Mouse (Mus musculus) forebrain, embryonic 15.5 days (tissue): ENCODE data around the gene Ccdc114. TPM values are rescaled to one million over a fixed set of nuclear protein-coding genes. Genes with fewer than 3 reads are reported as not detected.
"Not testable (repeated sequence)": the region's sequence is repeated elsewhere in the genome, so short reads cannot be mapped to it uniquely, and the experiment has no call there.

Experiments used
- ATAC-seq: fragments of 200-750 bp; cut with Nextera tagmentation; replicated peaks from 2 replicates; pipeline ENCODE4 v1.8.0; 2017; ENCODE audit warnings: mild to moderate bottlenecking, moderate TSS enrichment, moderate library complexity
- H3K27ac ChIP-seq: fragments of 300-500 bp; sonication (generic); replicated peaks from 2 replicates; pipeline ENCODE4 v1.5.1; 2015; ENCODE audit warnings: mild to moderate bottlenecking, inconsistent platforms
- H3K27me3 ChIP-seq: fragments of 300-500 bp; sonication (generic); 2 replicates; pipeline ENCODE4 v1.6.1; 2015; ENCODE audit warnings: inconsistent platforms
- H3K36me3 ChIP-seq: fragments of 300-500 bp; sonication (generic); 2 replicates; pipeline ENCODE4 v1.6.1; 2015; ENCODE audit warnings: mild to moderate bottlenecking, inconsistent platforms
- H3K4me1 ChIP-seq: fragments of 300-500 bp; sonication (generic); 2 replicates; pipeline ENCODE4 v1.6.1; 2015; ENCODE audit warnings: inconsistent platforms
- H3K4me2 ChIP-seq: fragments of 300-500 bp; sonication (generic); replicated peaks from 2 replicates; pipeline ENCODE4 v1.6.1; 2015; ENCODE audit warnings: mild to moderate bottlenecking, inconsistent platforms
- H3K4me3 ChIP-seq: fragments of 300-500 bp; sonication (generic); 2 replicates; pipeline ENCODE4 v1.5.1; 2015; ENCODE audit warnings: mild to moderate bottlenecking, inconsistent platforms
- H3K9ac ChIP-seq: fragments of 300-500 bp; sonication (generic); replicated peaks from 2 replicates; pipeline ENCODE4 v1.6.1; 2015; ENCODE audit warnings: mild to moderate bottlenecking, inconsistent platforms
- H3K9me3 ChIP-seq: fragments of 300-500 bp; sonication (generic); 2 replicates; pipeline ENCODE4 v1.6.1; 2016; ENCODE audit warnings: inconsistent platforms
- WGBS: fragments of 180-500 bp; shearing (Covaris S2); methylation state at CpG from one replicate; pipeline ENCODE4 v1.1.7; 2015; ENCODE audit warnings: mixed read lengths; 5-methylcytosine and 5-hydroxymethylcytosine counted together
- polyA plus RNA-seq: library from polyadenylated mRNA; unstranded; fragments of >200 nt; fragmentation: Nextera tagmentation; extraction: Ambion mirVana; gene quantifications from 2 replicates; pipeline ENCODE4 v1.2.1, GENCODE M21; 2015

Ccdc114 gene
- polyA plus RNA-seq, 1 experiment from 2014 or later, result 4.9 TPM

- not testable (repeated sequence) for H3K4me1 ChIP-seq, H3K27me3 ChIP-seq, H3K36me3 ChIP-seq, H3K4me2 ChIP-seq, ATAC-seq, H3K9me3 ChIP-seq, H3K27ac ChIP-seq, H3K9ac ChIP-seq, H3K4me3 ChIP-seq
- 74% methylated on average over 1 of the region's 1 CpGs for WGBS
Observed at GRCm38 (mm10) chr7:45943280-45943679, 19.4 kb downstream of the Ccdc114 start.

- no peak for ATAC-seq
- WGBS, result 78% methylated on average over 4 of the region's 4 CpGs
- no peak overlapping the region for H3K4me2 ChIP-seq
- H3K9me3 ChIP-seq, result no peaks in the 10 kb centered on the region
- no peak overlapping the region for H3K9ac ChIP-seq
- no peaks in the 10 kb centered on the region for H3K27me3 ChIP-seq
- H3K4me1 ChIP-seq, result no peaks in the 10 kb centered on the region
- H3K4me3 ChIP-seq, result no peak overlapping the region
- H3K27ac ChIP-seq, result no peak overlapping the region
- H3K36me3 ChIP-seq, result no peaks in the 10 kb centered on the region
Observed at GRCm38 (mm10) chr7:45949061-45949460, 25.2 kb downstream of the Ccdc114 start.

GRCm38 (mm10) chr7:45956611-45957010 is 32.7 kb downstream of the Ccdc114 start:
- H3K9me3 ChIP-seq, result no peaks in the 10 kb centered on the region

GRCm38 (mm10) chr7:45971831-45972723 is 48.2 kb downstream of the Ccdc114 start:
- Histone ChIP-seq H3K9me3 (no peaks in the 10 kb centered on the region), H3K27me3 (no peaks in the 10 kb centered on the region), H3K36me3 (no peaks in the 10 kb centered on the region), H3K27ac (no peak overlapping the region), H3K4me2 (no peak overlapping the region), H3K4me1 (no peaks in the 10 kb centered on the region), H3K4me3 (no peak overlapping the region), H3K9ac (no peak overlapping the region)
- no peak for ATAC-seq
- WGBS, result 83% methylated on average over 11 of the region's 11 CpGs

More at GRCm38 (mm10) chr7:45956611-45957010, 32.7 kb downstream of the Ccdc114 start:
- H3K4me2 ChIP-seq, result no peak overlapping the region
- H3K36me3 ChIP-seq, result no peaks in the 10 kb centered on the region
- H3K4me1 ChIP-seq, result no peaks in the 10 kb centered on the region
- no peak overlapping the region for H3K9ac ChIP-seq
- ATAC-seq, result no peak
- H3K27ac ChIP-seq, result no peak overlapping the region
- no peaks in the 10 kb centered on the region for H3K27me3 ChIP-seq
- 72% methylated on average over 4 of the region's 4 CpGs for WGBS
- H3K4me3 ChIP-seq, result no peak overlapping the region

GRCm38 (mm10) chr7:45973271-45973687 is 49.4 kb downstream of the Ccdc114 start:
- WGBS, result 73% methylated on average over 6 of the region's 6 CpGs
- H3K27me3 ChIP-seq, result no peaks in the 10 kb centered on the region

GRCm38 (mm10) chr7:45974103-45974502 is 50.2 kb downstream of the Ccdc114 start:
- Histone ChIP-seq H3K27ac (no peak overlapping the region), H3K27me3 (no peaks in the 10 kb centered on the region), H3K9me3 (no peaks in the 10 kb centered on the region), H3K4me1 (no peaks in the 10 kb centered on the region), H3K36me3 (no peaks in the 10 kb centered on the region), H3K4me3 (no peak overlapping the region), H3K9ac (no peak overlapping the region), H3K4me2 (no peak overlapping the region)
- no peak for ATAC-seq
- WGBS, result 67% methylated on average over 6 of the region's 6 CpGs

More at GRCm38 (mm10) chr7:45973271-45973687, 49.4 kb downstream of the Ccdc114 start:
- no peaks in the 10 kb centered on the region for H3K9me3 ChIP-seq
- no peaks in the 10 kb centered on the region for H3K4me1 ChIP-seq
- no peak overlapping the region for H3K27ac ChIP-seq
- no peak overlapping the region for H3K4me3 ChIP-seq
- H3K36me3 ChIP-seq, result no peaks in the 10 kb centered on the region
- no peak overlapping the region for H3K4me2 ChIP-seq
- ATAC-seq, result peak; percentile 83
- no peak overlapping the region for H3K9ac ChIP-seq

GRCm38 (mm10) chr7:45974512-45974911 is 50.6 kb downstream of the Ccdc114 start:
- 80% methylated on average over 6 of the region's 6 CpGs for WGBS
- H3K9ac ChIP-seq, result no peak overlapping the region
- H3K36me3 ChIP-seq, result no peaks in the 10 kb centered on the region
- no peak overlapping the region for H3K4me2 ChIP-seq
- no peaks in the 10 kb centered on the region for H3K27me3 ChIP-seq
- H3K4me1 ChIP-seq, result no peaks in the 10 kb centered on the region
- H3K9me3 ChIP-seq, result no peaks in the 10 kb centered on the region
- no peak overlapping the region for H3K27ac ChIP-seq
- no peak for ATAC-seq
- no peak overlapping the region for H3K4me3 ChIP-seq

GRCm38 (mm10) chr7:45981612-45982011 is 57.7 kb downstream of the Ccdc114 start:
- no peak for ATAC-seq
- Histone ChIP-seq H3K27me3 (no peaks in the 10 kb centered on the region), H3K27ac (no peak overlapping the region), H3K4me3 (no peak overlapping the region), H3K4me2 (no peak overlapping the region), H3K4me1 (no peaks in the 10 kb centered on the region), H3K36me3 (no peaks in the 10 kb centered on the region), H3K9ac (no peak overlapping the region), H3K9me3 (no peaks in the 10 kb centered on the region)
- WGBS, result 88% methylated on average over 5 of the region's 5 CpGs

- H3K4me2 ChIP-seq, result no peak overlapping the region
- WGBS, result 75% methylated on average over 6 of the region's 6 CpGs
- H3K4me1 ChIP-seq, result no peaks in the 10 kb centered on the region
- no peak overlapping the region for H3K27ac ChIP-seq
- no peaks in the 10 kb centered on the region for H3K36me3 ChIP-seq
- no peak overlapping the region for H3K4me3 ChIP-seq
- ATAC-seq, result no peak
- H3K9ac ChIP-seq, result no peak overlapping the region
- H3K9me3 ChIP-seq, result no peaks in the 10 kb centered on the region
- H3K27me3 ChIP-seq, result no peaks in the 10 kb centered on the region
Observed at GRCm38 (mm10) chr7:45986893-45987292, 63.0 kb downstream of the Ccdc114 start.

GRCm38 (mm10) chr7:45988344-45988743 is 64.5 kb downstream of the Ccdc114 start:
- Histone ChIP-seq H3K9ac (no peak overlapping the region), H3K4me3 (no peak overlapping the region), H3K27ac (no peak overlapping the region), H3K36me3 (no peaks in the 10 kb centered on the region), H3K4me1 (no peaks in the 10 kb centered on the region), H3K9me3 (no peaks in the 10 kb centered on the region), H3K4me2 (no peak overlapping the region), H3K27me3 (no peaks in the 10 kb centered on the region)
- no peak for ATAC-seq
- 86% methylated on average over 1 of the region's 1 CpGs for WGBS

- no peak for ATAC-seq
- H3K4me1 ChIP-seq, result no peaks in the 10 kb centered on the region
- WGBS, result 85% methylated on average over 8 of the region's 8 CpGs
- H3K4me2 ChIP-seq, result no peak overlapping the region
- H3K9ac ChIP-seq, result no peak overlapping the region
- H3K9me3 ChIP-seq, result no peaks in the 10 kb centered on the region
- no peaks in the 10 kb centered on the region for H3K27me3 ChIP-seq
- H3K4me3 ChIP-seq, result no peak overlapping the region
- H3K36me3 ChIP-seq, result no peaks in the 10 kb centered on the region
- no peak overlapping the region for H3K27ac ChIP-seq
Observed at GRCm38 (mm10) chr7:45992470-45992869, 68.6 kb downstream of the Ccdc114 start.
